ENCODE assay signal across 15 mouse cellular contexts in genomic region chr16:91232470-91233240, GRCm38 (mm10). TPM values are rescaled to one million over a fixed set of nuclear protein-coding genes. Genes with fewer than 3 reads are reported as not detected.
DNase-seq lines count a peak whose midpoint lies in the region; ATAC-seq lines count a peak whose summit lies in the region.
"Had no signal": no experiment of that assay in that cellular context is flagged by ENCODE, and none has a peak within 500 bp of the region (broad histone marks: within the 10 kb centered on the region; RNA-seq: fewer than 3 reads in every experiment).

No protein-coding gene starts in this region.

- H3K27ac ChIP-seq in forebrain, embryonic 13.5 days = no peak overlapping the region
- H3K27ac ChIP-seq in limb, embryonic 10.5 days = no peak overlapping the region
- peak overlapping the region; percentile 5; the same call in 1 of the 2 replicates for H3K27ac ChIP-seq in midbrain, embryonic 16.5 days (ENCODE audit: low read length)

- peaks cover 44% of the 10 kb centered on the region for H3K4me1 ChIP-seq in forebrain, embryonic 13.5 days
- H3K4me1 ChIP-seq in limb, embryonic 10.5 days = peaks cover 20% of the 10 kb centered on the region
- H3K4me1 ChIP-seq in midbrain, embryonic 16.5 days (ENCODE audit: control insufficient read depth, insufficient read depth, low read length) = no peaks in the 10 kb centered on the region; the same call in 1 of the 2 replicates

- H3K9ac ChIP-seq in forebrain, embryonic 13.5 days = peak overlapping the region; percentile 26; the same call in 1 of the 2 replicates
- no peak overlapping the region for H3K9ac ChIP-seq in midbrain, embryonic 16.5 days (ENCODE audit: low read depth, low read length)

- WGBS in forebrain, embryonic 13.5 days = 5% methylated on average over 25 of the region's 25 CpGs
- 2% methylated on average over 25 of the region's 25 CpGs for WGBS in limb, embryonic 10.5 days
- WGBS in midbrain, embryonic 16.5 days = 3% methylated on average over 25 of the region's 25 CpGs

- no peaks in the 10 kb centered on the region for H3K9me3 ChIP-seq in forebrain, embryonic 13.5 days (replicated peaks)
- H3K9me3 ChIP-seq in limb, embryonic 10.5 days (replicated peaks) = no peaks in the 10 kb centered on the region
- H3K9me3 ChIP-seq in midbrain, embryonic 16.5 days (replicated peaks; ENCODE audit: control insufficient read depth, low read length, poor library complexity, severe bottlenecking) = no peaks in the 10 kb centered on the region

- H3K36me3 ChIP-seq in forebrain, embryonic 13.5 days (ENCODE audit: poor library complexity, severe bottlenecking) = no peaks in the 10 kb centered on the region
- no peaks in the 10 kb centered on the region for H3K36me3 ChIP-seq in limb, embryonic 10.5 days
- no peaks in the 10 kb centered on the region for H3K36me3 ChIP-seq in midbrain, embryonic 16.5 days (ENCODE audit: control insufficient read depth, insufficient read depth, low read length)

- H3K4me2 ChIP-seq in forebrain, embryonic 13.5 days = peak overlapping the region; percentile 45
- peak overlapping the region; percentile 25 for H3K4me2 ChIP-seq in midbrain, embryonic 16.5 days (ENCODE audit: low read length)

- peak; percentile 20; the same call in 1 of the 2 replicates for ATAC-seq in forebrain, embryonic 13.5 days
- no peak for ATAC-seq in midbrain, embryonic 16.5 days

- H3K27me3 ChIP-seq in forebrain, embryonic 13.5 days = peaks cover 99% of the 10 kb centered on the region
- H3K27me3 ChIP-seq in limb, embryonic 10.5 days (ENCODE audit: low read depth, poor library complexity, severe bottlenecking) = peaks cover 100% of the 10 kb centered on the region
- H3K27me3 ChIP-seq in midbrain, embryonic 16.5 days (ENCODE audit: control insufficient read depth, insufficient read depth, low read depth, low read length) = peaks cover 72% of the 10 kb centered on the region

- peak; percentile 20 for DNase-seq in embryo, embryonic 9.5 days (ENCODE audit: extremely low spot score)
- no peak for DNase-seq in embryo, embryonic 10 days (ENCODE audit: low spot score)
- peak; percentile 50 for DNase-seq in limb, embryonic 10.5 days (ENCODE audit: low spot score)
- no peak for DNase-seq in adrenal gland, postnatal 4 days (ENCODE audit: low spot score in 2 of 2)
- DNase-seq in natural killer cell, adult 2 months (ENCODE audit: low spot score in 2 of 2) = no peak
- no peak for DNase-seq in T-cell, adult 2 months (ENCODE audit: low spot score)
- DNase-seq: cerebellum, adult 8-10 months; gastrocnemius, postnatal 10 days; kidney, adult 2 months; lung, adult 18-20 months had no signal

- peak overlapping the region; percentile 4; the same call in 1 of the 2 replicates for H3K4me3 ChIP-seq in forebrain, embryonic 13.5 days
- no peak overlapping the region for H3K4me3 ChIP-seq in limb, embryonic 10.5 days
- no peak overlapping the region for H3K4me3 ChIP-seq in midbrain, embryonic 16.5 days (ENCODE audit: low read depth, low read length)
- H3K4me3 ChIP-seq: erythroblast, embryonic 14.5 days had no signal

RNA-seq across cellular contexts. Expression of gene Olig2, which starts 7.4 kb away (rescaled TPM):
- 6.3 and 8.4 TPM in 2 replicates for polyA plus RNA-seq in forebrain, embryonic 13.5 days (2015; fragmentation: Nextera tagmentation; extraction: Ambion mirVana)
- 0.08 TPM in 1 of 2 replicates, not detected in the other for polyA plus RNA-seq in limb, embryonic 10.5 days (2016; fragmentation: Nextera tagmentation; extraction: Ambion mirVana)
- 8.5 and 9.9 TPM in 2 replicates for polyA plus RNA-seq in midbrain, embryonic 16.5 days (2015; fragmentation: Nextera tagmentation; extraction: Ambion mirVana)
- under 1 TPM in 1 of 2 experiments, not detected in 1; 0.11 TPM for total RNA-seq in adrenal gland, postnatal 4 days (2021)
- total RNA-seq: gastrocnemius, postnatal 10 days had no signal
- polyA plus RNA-seq: erythroblast, embryonic 14.5 days; heart, embryonic 16.5 days; small intestine, adult 2 months had no signal

RNA-seq across cellular contexts. Expression of gene Olig1, which starts 36.9 kb away (rescaled TPM):
- polyA plus RNA-seq in forebrain, embryonic 13.5 days (2015; fragmentation: Nextera tagmentation; extraction: Ambion mirVana) = 7.5 and 8.7 TPM in 2 replicates
- not detected in 2 replicates for polyA plus RNA-seq in limb, embryonic 10.5 days (2016; fragmentation: Nextera tagmentation; extraction: Ambion mirVana)
- 94.2 and 131 TPM in 2 replicates for polyA plus RNA-seq in midbrain, embryonic 16.5 days (2015; fragmentation: Nextera tagmentation; extraction: Ambion mirVana)
- under 1 TPM in 1 of 2 experiments, not detected in 1; 0.65 TPM for total RNA-seq in adrenal gland, postnatal 4 days (2021)
- polyA plus RNA-seq: erythroblast, embryonic 14.5 days; small intestine, adult 2 months had no signal

Comparison
In these comparisons a context has a peak if more than half of its experiments do, and no peak if none do; other contexts are left out.
1. DNase-seq: peak in embryo, embryonic 9.5 days (single experiment) and limb, embryonic 10.5 days (single experiment); none in embryo, embryonic 10 days (single experiment), adrenal gland, postnatal 4 days (0 of 2), natural killer cell, adult 2 months (0 of 2) and T-cell, adult 2 months (single experiment).